Mouse (Mus musculus) forebrain, embryonic 11.5 days (tissue): ENCODE results near the gene Vmn1r221. TPM values are rescaled to one million over a fixed set of nuclear protein-coding genes. Genes with fewer than 3 reads are reported as not detected.
"Not testable (repeated sequence)": the region's sequence is repeated elsewhere in the genome, so short reads cannot be mapped to it uniquely, and the experiment has no call there.

Experiments
- ATAC-seq: fragments of 200-750 bp; cut with Nextera tagmentation; replicated peaks from 2 replicates; pipeline ENCODE4 v1.8.0; 2017; ENCODE audit warnings: moderate TSS enrichment; ENCODE audit not compliant: low FRiP score
- DNase-seq: peaks from one replicate; pipeline ENCODE4 v3.0.0-alpha.2; 2017; ENCODE audit warnings: low spot score
- H3K27ac ChIP-seq: fragments of 300-500 bp; sonication (generic); 2 replicates; pipeline ENCODE4 v1.5.1; 2014; ENCODE audit warnings: low read depth, low read length
- H3K27me3 ChIP-seq: fragments of 300-500 bp; sonication (generic); 2 replicates; pipeline ENCODE4 v1.6.1; 2014; ENCODE audit warnings: mild to moderate bottlenecking, low read length, mixed read lengths; ENCODE audit not compliant: control insufficient read depth, insufficient read depth
- H3K36me3 ChIP-seq: fragments of 300-500 bp; sonication (generic); 2 replicates; pipeline ENCODE4 v1.6.1; 2014; ENCODE audit warnings: mild to moderate bottlenecking, low read length, moderate library complexity, mixed read lengths; ENCODE audit not compliant: control insufficient read depth, insufficient read depth
- H3K4me1 ChIP-seq: fragments of 300-500 bp; sonication (generic); replicated peaks from 2 replicates; pipeline ENCODE4 v1.6.1; 2014; ENCODE audit warnings: low read length, mixed read lengths; ENCODE audit not compliant: control insufficient read depth, insufficient read depth
- H3K4me2 ChIP-seq: fragments of 300-500 bp; sonication (generic); 2 replicates; pipeline ENCODE4 v1.6.1; 2014; ENCODE audit warnings: low read depth, mild to moderate bottlenecking, low read length, moderate library complexity, mixed read lengths; ENCODE audit not compliant: severe bottlenecking
- H3K4me3 ChIP-seq: fragments of 300-500 bp; sonication (generic); 2 replicates; pipeline ENCODE4 v1.5.1; 2014; ENCODE audit warnings: low read depth, low read length
- H3K9ac ChIP-seq: fragments of 300-500 bp; sonication (generic); 2 replicates; pipeline ENCODE4 v1.6.1; 2014; ENCODE audit warnings: low read length
- H3K9me3 ChIP-seq: fragments of 300-500 bp; sonication (generic); 2 replicates; pipeline ENCODE4 v1.6.1; 2016; ENCODE audit warnings: low read length, mixed read lengths; ENCODE audit not compliant: control insufficient read depth
- WGBS: fragments of 180-500 bp; shearing (Covaris S2); extraction: QIAGEN DNeasy Blood & Tissue Kit; methylation state at CpG from one replicate; pipeline ENCODE4 v1.1.7; 2014; 5-methylcytosine and 5-hydroxymethylcytosine counted together
- polyA plus RNA-seq: library from polyadenylated mRNA; unstranded; fragments of >200 nt; fragmentation: Nextera tagmentation; extraction: Ambion mirVana; gene quantifications from 2 replicates; pipeline ENCODE4 v1.2.1, GENCODE M21; 2014

Gene Vmn1r221
- polyA plus RNA-seq: not detected in 2 replicates

DNA sequence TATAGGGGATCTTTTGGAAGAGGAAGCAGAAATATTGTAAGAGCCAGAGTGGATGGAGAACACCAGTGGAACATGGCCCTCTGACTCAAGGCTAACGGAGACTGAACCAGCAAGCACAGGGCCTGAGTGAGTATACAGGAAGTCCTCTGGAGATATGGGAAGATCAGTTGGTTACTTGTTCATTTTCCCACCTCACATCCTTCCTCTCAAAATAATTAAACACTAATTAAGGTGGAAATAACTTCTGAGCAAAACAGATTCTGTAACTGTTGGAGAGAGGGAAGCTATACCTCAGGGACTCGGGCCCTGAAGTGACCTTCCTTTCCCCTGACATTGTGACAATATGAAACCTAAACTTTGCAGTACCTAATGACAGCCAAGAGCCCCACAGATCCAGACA, at the start of gene Vmn1r221:
Vmn1r221 (plus strand) TSS at position 301 of the 400 bp plus-strand sequence.
- H3K27me3 ChIP-seq, H3K27ac ChIP-seq, DNase-seq, ATAC-seq, H3K9me3 ChIP-seq, H3K36me3 ChIP-seq, H3K4me3 ChIP-seq, H3K4me2 ChIP-seq, H3K4me1 ChIP-seq, H3K9ac ChIP-seq: not testable (repeated sequence)
- WGBS: 91% methylated on average over 2 of the region's 2 CpGs

DNA sequence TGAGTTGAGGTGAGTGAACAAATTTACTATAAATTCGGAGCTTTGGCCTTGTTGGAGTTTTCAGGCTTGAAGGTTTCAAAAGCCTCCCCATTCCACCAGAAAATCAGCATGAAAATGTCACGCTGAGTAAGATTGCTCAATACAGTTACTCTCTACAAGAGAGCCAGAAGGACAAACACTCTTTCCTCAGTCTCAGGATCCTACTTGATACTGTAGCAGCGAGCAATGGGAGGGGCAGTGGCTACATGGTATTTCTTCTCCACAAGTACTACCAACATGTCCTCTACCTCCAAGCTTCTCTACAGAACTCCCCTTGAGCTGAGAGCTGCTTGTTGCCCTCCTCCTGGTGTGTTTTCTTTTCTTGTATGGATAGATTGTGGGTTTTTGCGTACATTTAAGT, 47.5 kb upstream of the Vmn1r221 start:
- H3K9me3 ChIP-seq, H3K27me3 ChIP-seq, H3K4me2 ChIP-seq, H3K36me3 ChIP-seq, ATAC-seq, H3K27ac ChIP-seq, H3K9ac ChIP-seq, DNase-seq, H3K4me1 ChIP-seq, H3K4me3 ChIP-seq: not testable (repeated sequence)
- 88% methylated on average over 4 of the region's 4 CpGs for WGBS

- H3K27me3 ChIP-seq: no peaks in the 10 kb centered on the region
- DNase-seq (no peak), ATAC-seq (no peak)
- H3K9ac ChIP-seq: no peak within 1 kb of the TSS
- no peaks in the 10 kb centered on the region for H3K4me1 ChIP-seq
- no peak within 1 kb of the TSS for H3K27ac ChIP-seq
- H3K36me3 ChIP-seq: no peaks in the 10 kb centered on the region
- no peak within 1 kb of the TSS for H3K4me2 ChIP-seq
- 85% methylated on average over 2 of the region's 2 CpGs for WGBS
- H3K9me3 ChIP-seq: no peaks in the 10 kb centered on the region
- no peak within 1 kb of the TSS for H3K4me3 ChIP-seq
Measured at GRCm38 (mm10) chr13:23187875-23188274, 26.1 kb upstream of the Vmn1r221 start, which contains the start of gene Vmn1r220. Vmn1r220 (minus strand) TSS chr13:23187975.

DNA sequence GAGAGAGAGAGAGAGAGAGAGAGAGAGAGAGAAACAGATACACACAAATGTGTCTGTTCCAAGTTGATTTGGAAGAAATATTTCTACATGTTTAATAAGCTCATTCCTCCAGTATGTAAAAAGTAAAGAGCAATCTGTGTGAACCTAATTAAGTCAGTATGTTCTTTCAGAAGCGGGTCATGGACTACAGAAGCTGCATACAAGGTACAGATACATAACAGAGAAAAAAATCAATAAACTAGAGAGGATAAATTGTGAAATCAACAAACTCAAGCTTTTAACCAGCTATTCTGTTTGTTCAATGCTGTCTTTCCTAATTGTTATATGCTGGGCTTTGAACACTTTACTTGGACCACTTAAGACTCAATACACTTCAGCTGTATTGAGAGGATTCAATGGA, 10.0 kb upstream of the Vmn1r221 start:
- H3K4me3 ChIP-seq, ATAC-seq, H3K4me1 ChIP-seq, H3K36me3 ChIP-seq, H3K4me2 ChIP-seq, H3K9ac ChIP-seq, H3K9me3 ChIP-seq, H3K27ac ChIP-seq, H3K27me3 ChIP-seq, DNase-seq: not testable (repeated sequence)
- WGBS: 87% methylated on average over 1 of the region's 1 CpGs

GRCm38 (mm10) chr13:23235847-23236246, 21.9 kb downstream of the Vmn1r221 start, which contains the start of gene Vmn1r222:
Vmn1r222 (minus strand) TSS chr13:23235947.
- H3K4me1 ChIP-seq, H3K4me2 ChIP-seq, H3K9me3 ChIP-seq, DNase-seq, H3K9ac ChIP-seq, H3K27me3 ChIP-seq, H3K27ac ChIP-seq, H3K36me3 ChIP-seq, ATAC-seq, H3K4me3 ChIP-seq: not testable (repeated sequence)

- not testable (repeated sequence) for DNase-seq, H3K9ac ChIP-seq, H3K27me3 ChIP-seq, H3K4me2 ChIP-seq, H3K9me3 ChIP-seq, ATAC-seq, H3K4me1 ChIP-seq, H3K4me3 ChIP-seq, H3K36me3 ChIP-seq, H3K27ac ChIP-seq
- 80% methylated on average over 1 of the region's 1 CpGs for WGBS
Measured at GRCm38 (mm10) chr13:23246834-23247233, 32.9 kb downstream of the Vmn1r221 start, which contains the start of gene Vmn1r223. Vmn1r223 (plus strand) TSS chr13:23247134.

- Histone ChIP-seq H3K4me1 (no peaks in the 10 kb centered on the region), H3K36me3 (no peaks in the 10 kb centered on the region), H3K27me3 (no peaks in the 10 kb centered on the region), H3K4me3 (no peak overlapping the region), H3K27ac (no peak overlapping the region), H3K9me3 (no peaks in the 10 kb centered on the region; the same call in 1 of the 2 replicates), H3K4me2 (no peak overlapping the region), H3K9ac (no peak overlapping the region)
- WGBS: 89% methylated on average over 2 of the region's 2 CpGs
- ATAC-seq (no peak), DNase-seq (no peak)
Measured at GRCm38 (mm10) chr13:23258546-23259048, 44.7 kb downstream of the Vmn1r221 start.

GRCm38 (mm10) chr13:23268606-23269005, 54.7 kb downstream of the Vmn1r221 start:
- not testable (repeated sequence) for H3K4me2 ChIP-seq, H3K4me1 ChIP-seq, H3K27ac ChIP-seq, H3K9ac ChIP-seq, ATAC-seq, H3K9me3 ChIP-seq, H3K4me3 ChIP-seq, H3K36me3 ChIP-seq, H3K27me3 ChIP-seq, DNase-seq
- WGBS: 78% methylated on average over 2 of the region's 3 CpGs

DNA sequence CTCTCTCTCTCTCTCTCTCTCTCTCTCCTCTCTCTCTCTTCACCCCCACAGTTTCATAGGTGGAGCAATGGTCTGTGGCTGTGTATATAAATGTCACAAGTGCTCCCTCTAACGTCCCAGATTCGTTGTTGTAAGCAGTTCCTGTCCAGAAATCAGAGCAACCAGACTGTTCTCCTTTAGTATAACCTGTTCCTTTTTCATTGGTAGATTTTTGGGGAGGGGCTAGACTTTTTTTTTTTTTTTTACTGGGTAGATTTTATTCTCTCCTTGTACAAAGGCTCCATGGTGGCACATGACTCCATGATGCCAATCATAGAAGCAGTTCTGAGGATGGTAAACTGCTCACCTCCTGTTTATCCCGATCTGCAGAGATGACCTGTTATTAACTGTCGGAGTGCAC, 55.2 kb downstream of the Vmn1r221 start:
- WGBS: 46% methylated on average over 4 of the region's 4 CpGs
- H3K4me3 ChIP-seq, H3K9ac ChIP-seq, DNase-seq, H3K4me1 ChIP-seq, H3K27me3 ChIP-seq, H3K9me3 ChIP-seq, H3K36me3 ChIP-seq, H3K27ac ChIP-seq, H3K4me2 ChIP-seq: not testable (repeated sequence)
- peak; percentile 71 for ATAC-seq
